In genomic region chr7:123350243-123350642, GRCm38 (mm10) we compare ENCODE assay signal across 18 mouse cellular contexts.
"Had no signal": no experiment of that assay in that cellular context is flagged by ENCODE, and none has a peak within 500 bp of the region (broad histone marks: within the 10 kb centered on the region; RNA-seq: fewer than 3 reads in every experiment).

No protein-coding gene starts in this region.

- H3K4me1 ChIP-seq: midbrain, embryonic 15.5 days had no signal

- H3K36me3 ChIP-seq: lung, embryonic 15.5 days; midbrain, embryonic 13.5 days; midbrain, embryonic 15.5 days; neural tube, embryonic 12.5 days had no signal

- H3K4me3 ChIP-seq: lung, embryonic 15.5 days; megakaryocyte, embryonic 14.5 days; midbrain, embryonic 13.5 days; midbrain, embryonic 15.5 days; neural tube, embryonic 12.5 days had no signal

- H3K27ac ChIP-seq: lung, embryonic 15.5 days; macrophage; midbrain, embryonic 13.5 days; midbrain, embryonic 15.5 days; neural tube, embryonic 12.5 days had no signal

- H3K9me3 ChIP-seq: lung, embryonic 15.5 days; megakaryocyte, embryonic 14.5 days; midbrain, embryonic 13.5 days; midbrain, embryonic 15.5 days; neural tube, embryonic 12.5 days had no signal

- H3K27me3 ChIP-seq: lung, embryonic 15.5 days; megakaryocyte, embryonic 14.5 days; midbrain, embryonic 13.5 days; midbrain, embryonic 15.5 days; neural tube, embryonic 12.5 days had no signal

- H3K9ac ChIP-seq: lung, embryonic 15.5 days; midbrain, embryonic 13.5 days; midbrain, embryonic 15.5 days; neural tube, embryonic 12.5 days had no signal

- DNase-seq: lung, adult 2 months; lung, postnatal 14 days; lung, postnatal 36 days; retina, postnatal 1 day; right cerebral cortex, adult 18-20 months; right cerebral cortex, postnatal 25 days; right cerebral cortex, postnatal 4 days; spleen, adult 18-20 months; thymus, adult 18-20 months; thymus, postnatal 14 days; thymus, postnatal 36 days had no signal

- H3K4me2 ChIP-seq: lung, embryonic 15.5 days; midbrain, embryonic 11.5 days; midbrain, embryonic 13.5 days; midbrain, embryonic 15.5 days; neural tube, embryonic 12.5 days had no signal

- ATAC-seq: midbrain, embryonic 13.5 days; midbrain, embryonic 15.5 days had no signal
